Mouse (Mus musculus) gastrocnemius, postnatal 4 days (tissue): ENCODE measurements around the gene Trub2. TPM values are rescaled to one million over a fixed set of nuclear protein-coding genes. Genes with fewer than 3 reads are reported as not detected.

Source experiments
- DNase-seq, 2 experiments: peaks; one replicate each; pipeline ENCODE4 v3.0.0; 2021 to 2022; ENCODE audit warnings: low spot score in 2 of 2, mixed read lengths in 2 of 2
- total RNA-seq, 2 experiments: library from RNA; stranded (reverse); gene quantifications; 2 replicates each; pipeline ENCODE4 v1.2.3; 2021

The Trub2 gene
- total RNA-seq, 2 experiments from 2014 or later, result 33.9 to 40.4 TPM

DNA sequence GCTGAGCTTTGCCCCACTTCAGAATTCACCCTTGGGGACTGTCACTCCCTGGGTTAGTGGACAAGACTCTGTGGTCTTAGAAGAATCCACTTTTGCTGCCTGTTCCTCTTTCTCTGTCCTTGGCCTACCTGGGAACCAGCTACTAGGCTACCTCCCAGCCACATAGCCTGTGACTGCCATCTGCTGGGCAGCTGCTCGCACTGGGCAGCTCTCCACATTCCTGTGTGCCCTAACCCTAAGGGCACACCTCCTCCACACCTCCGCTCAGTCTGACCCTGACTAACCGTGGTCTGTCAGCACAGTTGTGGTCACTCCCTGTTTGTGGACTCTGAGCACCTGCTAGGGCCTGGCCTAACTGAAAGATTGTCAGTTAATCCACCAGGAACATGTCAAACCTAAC lies 56.8 kb downstream of the Trub2 start:
- no peak for DNase-seq

DNA sequence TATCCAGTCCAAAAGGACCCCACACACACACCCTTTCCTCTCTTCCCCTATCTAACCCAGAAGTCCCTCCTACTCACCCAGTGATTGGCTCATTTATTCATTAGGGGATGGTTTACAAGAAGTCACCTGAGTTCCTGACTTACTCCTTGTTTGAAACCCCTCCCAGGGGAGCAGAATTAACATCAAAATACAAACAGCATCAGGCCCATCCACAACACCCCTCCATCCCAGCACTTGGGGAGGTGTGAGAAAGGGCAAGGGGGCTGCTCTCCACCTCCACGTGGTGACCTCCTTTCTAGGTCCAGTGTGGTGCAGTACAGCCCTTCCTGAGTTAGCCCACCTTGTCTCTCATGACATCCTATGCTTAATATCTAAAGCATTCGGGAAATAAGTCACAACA lies 58.8 kb downstream of the Trub2 start:
- DNase-seq, result no peak

DNA sequence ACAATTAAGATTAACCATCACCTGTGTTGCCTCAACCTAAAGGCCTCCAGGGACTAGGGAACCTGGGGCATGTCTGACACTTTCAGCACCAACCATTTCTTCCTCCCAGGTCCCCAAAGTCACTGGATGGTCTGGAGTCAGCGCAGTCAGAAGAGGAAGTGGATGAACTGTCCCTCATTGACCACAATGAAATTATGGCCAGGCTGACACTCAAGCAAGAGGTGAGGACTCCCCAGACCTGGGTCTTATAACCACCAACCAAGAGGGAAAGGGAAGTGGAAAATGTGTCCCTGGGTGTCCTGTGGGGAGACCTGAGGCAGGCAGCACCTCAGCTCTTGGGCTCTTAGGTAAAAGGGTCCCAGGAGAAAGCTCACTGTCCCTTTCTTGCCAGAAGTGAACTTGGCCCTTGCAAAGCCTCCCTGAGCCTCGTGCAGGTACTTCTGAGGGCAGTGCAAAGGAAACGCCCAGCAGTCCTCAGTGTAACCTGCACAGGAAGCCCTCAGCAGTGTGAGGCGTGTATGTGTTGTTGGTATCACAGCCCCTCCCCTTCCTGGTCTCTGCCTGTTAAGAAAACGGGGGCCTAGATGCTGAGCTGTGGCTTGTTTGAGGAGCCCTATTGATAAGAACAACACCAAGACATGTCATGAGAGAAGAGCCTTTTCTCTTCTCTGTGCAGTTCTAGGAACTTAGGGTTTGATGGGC lies 63.5 kb downstream of the Trub2 start:
- no peak for DNase-seq

DNA sequence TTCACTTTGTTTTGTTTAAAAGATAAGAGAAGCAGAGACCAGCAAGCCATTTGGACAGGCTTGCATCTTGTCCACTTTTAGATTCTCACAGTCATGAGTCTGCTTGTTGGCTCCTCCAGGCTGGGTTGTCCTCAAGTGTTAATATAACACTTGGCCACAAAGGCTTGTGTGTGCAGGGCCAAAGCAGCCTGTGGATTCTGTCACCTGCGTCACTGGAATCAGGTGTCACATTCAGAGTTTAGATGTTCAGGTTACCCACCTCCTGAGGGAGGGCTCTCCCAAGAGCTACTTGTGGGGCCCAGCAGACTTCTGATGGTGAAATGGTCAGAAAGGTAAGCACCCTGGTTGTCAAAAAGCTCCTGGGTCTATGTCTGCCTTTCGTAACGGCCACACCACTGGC lies 65.2 kb downstream of the Trub2 start:
- DNase-seq, result no peak

DNA sequence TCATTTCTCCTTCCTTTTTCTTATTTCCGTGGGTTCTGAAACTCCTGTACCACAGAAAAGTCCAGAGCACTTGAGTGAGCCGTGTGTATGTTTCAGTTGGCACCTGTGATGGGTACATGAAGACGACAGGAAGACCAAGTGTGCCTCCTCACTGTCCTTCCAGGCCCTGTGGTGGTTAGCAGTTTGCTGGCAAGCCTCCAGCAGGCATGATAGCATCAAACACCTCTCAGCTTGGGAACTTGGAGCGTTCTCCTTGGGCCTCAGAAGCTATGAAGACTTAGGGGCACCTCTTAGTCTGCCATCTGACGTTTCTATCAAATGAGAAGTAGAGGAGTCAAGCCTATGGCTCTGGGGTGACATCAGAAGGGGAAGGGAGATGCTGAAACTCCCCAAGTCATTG lies 69.7 kb downstream of the Trub2 start:
- no peak for DNase-seq

DNA sequence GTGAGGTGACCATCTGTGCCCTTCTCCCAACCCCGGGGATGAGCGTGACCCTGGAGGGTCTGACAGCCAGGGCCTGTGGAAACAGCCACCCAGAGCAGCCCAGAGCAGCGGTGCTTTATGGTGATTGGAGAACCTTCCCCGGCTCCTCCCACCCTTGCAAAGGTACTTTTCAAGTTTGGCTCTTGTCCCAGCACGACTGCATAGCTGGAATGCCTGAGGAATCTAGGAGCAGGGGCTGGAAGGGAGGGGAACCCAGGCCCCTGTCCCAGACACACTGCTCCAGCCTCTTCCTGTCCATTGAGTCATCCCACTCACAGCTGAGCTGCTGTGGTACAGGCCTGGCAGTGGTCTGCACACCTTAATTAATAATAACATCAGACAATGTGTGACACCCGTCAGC lies 71.6 kb downstream of the Trub2 start:
- DNase-seq, result no peak

DNA sequence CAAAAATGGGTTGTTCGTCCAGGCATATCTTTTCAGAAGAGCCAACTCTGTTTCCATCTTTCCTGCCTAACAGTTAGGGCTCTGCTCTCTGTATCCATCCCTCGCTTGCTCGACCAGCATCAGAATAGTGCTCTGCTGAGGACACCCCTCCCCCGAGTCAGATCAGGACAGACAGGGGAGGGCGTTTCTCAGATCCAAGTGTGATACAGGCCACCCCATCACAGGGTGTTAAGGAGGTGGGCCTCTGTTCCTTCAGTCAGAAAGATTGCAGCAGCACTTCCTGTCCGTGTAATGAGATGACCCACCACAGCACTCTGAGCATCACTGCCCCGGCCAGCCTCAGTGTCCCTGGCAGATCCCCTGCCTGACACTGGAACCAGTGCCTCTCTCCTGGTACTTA lies 72.2 kb downstream of the Trub2 start:
- no peak for DNase-seq

DNA sequence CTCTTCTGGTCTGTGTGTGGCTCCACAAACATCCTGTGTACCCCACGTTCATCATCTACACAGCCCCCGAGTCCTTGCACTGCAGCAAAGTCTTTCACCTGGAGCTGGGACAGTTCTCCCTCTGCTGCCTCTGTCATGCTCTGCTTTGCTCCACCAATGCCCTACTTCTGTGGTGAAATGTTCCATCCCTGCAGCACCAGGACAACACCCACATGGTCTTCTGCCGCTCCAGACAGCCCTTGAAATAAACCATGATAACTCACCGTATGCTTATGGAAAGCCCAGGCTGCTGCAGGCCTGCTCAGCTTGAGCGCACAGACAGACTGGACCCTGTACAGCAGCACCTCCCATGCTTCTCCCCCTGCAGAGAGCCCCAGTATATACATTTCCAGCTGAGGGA lies 74.2 kb downstream of the Trub2 start:
- DNase-seq, result no peak

DNA sequence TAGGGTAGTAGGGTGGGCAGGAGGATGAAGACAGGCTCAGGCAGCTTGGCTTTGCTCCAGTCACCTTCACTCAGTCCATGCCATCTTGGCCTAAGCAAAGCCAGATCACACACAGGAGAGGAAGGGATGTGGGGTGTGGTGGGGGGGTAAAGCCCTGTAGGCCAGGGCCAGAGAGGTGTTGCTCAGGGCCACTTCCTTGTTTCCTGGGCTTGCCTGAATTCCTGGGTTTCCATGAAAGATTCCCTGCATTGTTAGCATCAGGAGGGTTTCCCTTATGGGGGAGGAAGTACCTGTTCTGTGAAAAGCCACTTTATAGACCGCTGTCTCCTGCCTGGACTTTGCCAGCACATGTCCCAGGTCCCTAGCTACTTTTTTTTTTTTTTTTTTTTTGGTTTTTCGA lies 74.8 kb downstream of the Trub2 start:
- no peak for DNase-seq

DNA sequence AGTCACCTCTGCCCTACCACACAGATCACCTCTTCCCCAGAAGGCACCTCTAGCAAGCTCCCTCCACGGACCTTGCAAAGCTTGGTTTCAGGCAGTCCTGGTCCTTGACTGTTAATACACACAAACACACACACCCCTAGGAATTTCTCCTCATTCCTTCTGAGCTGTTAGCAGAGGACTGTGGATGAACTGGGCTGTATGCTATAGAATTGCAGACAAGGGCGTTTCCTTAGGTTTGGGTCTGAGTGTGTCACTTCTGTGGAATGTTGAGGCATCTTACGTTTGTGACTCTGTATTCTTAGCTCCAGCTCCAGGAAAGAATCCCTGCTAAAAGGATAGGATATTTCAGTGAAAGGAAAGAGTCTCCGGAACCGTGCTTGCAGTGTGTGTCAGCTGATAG lies 76.4 kb downstream of the Trub2 start:
- DNase-seq, result no peak

Other genes with a start within 250 kb of the Trub2 start
- gene Rapgef1, start 168.8 kb downstream of the Trub2 start, total RNA-seq, result 100 to 1,000 TPM; 110 to 121 TPM
- gene Gm13420, start 36.8 kb downstream of the Trub2 start, total RNA-seq, result not detected
- not detected for gene Gm13547, start 29.2 kb downstream of the Trub2 start, total RNA-seq
- 1 to 10 TPM; 8.1 to 9.7 TPM for gene Coq4, start 1.0 kb downstream of the Trub2 start, total RNA-seq
- 10 to 100 TPM; 16.2 to 16.3 TPM for gene Slc27a4, start 14.1 kb upstream of the Trub2 start, total RNA-seq
- gene Urm1, start 31.6 kb upstream of the Trub2 start, total RNA-seq, result 10 to 100 TPM; 41.8 to 52.5 TPM
- 10 to 100 TPM; 40.0 to 52.1 TPM for gene Cercam, start 80.7 kb upstream of the Trub2 start, total RNA-seq
- gene Odf2, start 100.7 kb upstream of the Trub2 start, total RNA-seq, result 10 to 100 TPM; 35.6 to 40.8 TPM
- 10 to 100 TPM; 30.4 to 32.6 TPM for gene Gle1, start 146.9 kb upstream of the Trub2 start, total RNA-seq
- gene Sptan1, start 177.1 kb upstream of the Trub2 start, total RNA-seq, result 100 to 1,000 TPM; 217 to 218 TPM